Mouse (Mus musculus) hindbrain, embryonic 14.5 days (tissue): ENCODE measurements around the gene Epgn. TPM values are rescaled to one million over a fixed set of nuclear protein-coding genes. Genes with fewer than 3 reads are reported as not detected.

Experiments
- ATAC-seq: fragments of 200-750 bp; cut with Nextera tagmentation; 2 replicates; pipeline ENCODE4 v1.8.0; 2017; ENCODE audit warnings: moderate number of reproducible peaks, mild to moderate bottlenecking, moderate TSS enrichment, moderate library complexity; ENCODE audit not compliant: low FRiP score
- DNase-seq: peaks from one replicate; pipeline ENCODE4 v3.0.0-alpha.2; 2015; ENCODE audit warnings: low spot score
- H3K27ac ChIP-seq: fragments of 300-500 bp; sonication (generic); 2 replicates; pipeline ENCODE4 v1.5.1; 2014; ENCODE audit warnings: mild to moderate bottlenecking, moderate library complexity
- H3K27me3 ChIP-seq: fragments of 300-500 bp; sonication (generic); 2 replicates; pipeline ENCODE4 v1.6.1; 2014; ENCODE audit warnings: mild to moderate bottlenecking, low read length, mixed read lengths; ENCODE audit not compliant: control insufficient read depth, insufficient read depth
- H3K36me3 ChIP-seq: fragments of 300-500 bp; sonication (generic); replicated peaks from 2 replicates; pipeline ENCODE4 v1.6.1; 2014; ENCODE audit not compliant: control insufficient read depth, insufficient read depth
- H3K4me1 ChIP-seq: fragments of 300-500 bp; sonication (generic); replicated peaks from 2 replicates; pipeline ENCODE4 v1.6.1; 2014; ENCODE audit warnings: antibody characterized with exemption, low read length, mixed read lengths; ENCODE audit not compliant: control insufficient read depth, insufficient read depth
- H3K4me2 ChIP-seq: fragments of 300-500 bp; sonication (generic); replicated peaks from 2 replicates; pipeline ENCODE4 v1.6.1; 2014; ENCODE audit warnings: mild to moderate bottlenecking, moderate library complexity
- H3K4me3 ChIP-seq: fragments of 300-500 bp; sonication (generic); replicated peaks from 2 replicates; pipeline ENCODE4 v1.5.1; 2014; ENCODE audit warnings: mild to moderate bottlenecking, low read length
- H3K9ac ChIP-seq: fragments of 300-500 bp; sonication (generic); 2 replicates; pipeline ENCODE4 v1.6.1; 2014
- H3K9me3 ChIP-seq: fragments of 300-500 bp; sonication (generic); 2 replicates; pipeline ENCODE4 v1.6.1; 2016; ENCODE audit warnings: low read length; ENCODE audit not compliant: control insufficient read depth
- WGBS: fragments of 180-500 bp; shearing (Covaris S2); extraction: QIAGEN DNeasy Blood & Tissue Kit; methylation state at CpG from one replicate; pipeline ENCODE4 v1.1.7; 2014; 5-methylcytosine and 5-hydroxymethylcytosine counted together
- polyA plus RNA-seq: library from polyadenylated mRNA; unstranded; fragments of >200 nt; fragmentation: Nextera tagmentation; extraction: Ambion mirVana; gene quantifications from 2 replicates; pipeline ENCODE4 v1.2.1, GENCODE M21; 2014

Epgn gene
- polyA plus RNA-seq, 1 experiment from 2014 or later = not detected

DNA sequence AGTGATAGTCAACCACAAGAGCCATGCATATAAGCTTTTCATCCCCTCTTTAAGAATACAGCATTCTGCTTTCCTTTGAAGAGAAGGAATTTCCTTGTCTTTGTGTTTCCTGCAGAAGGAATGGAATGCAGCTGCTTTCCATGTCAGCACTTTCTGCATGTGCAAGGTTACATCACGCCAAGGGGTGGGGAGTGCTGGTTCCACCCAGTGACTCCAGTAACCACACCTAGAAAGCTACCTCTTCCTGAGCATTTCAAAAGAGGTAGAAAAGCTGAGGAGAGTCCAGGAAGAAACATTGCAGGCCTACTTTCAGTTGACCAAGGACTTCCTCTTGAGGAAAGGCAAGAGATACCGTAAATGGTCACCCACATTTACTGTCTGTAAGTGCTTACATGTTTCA is 8.1 kb downstream of the Epgn start:
- Histone ChIP-seq H3K4me1 (no peaks in the 10 kb centered on the region), H3K9me3 (no peaks in the 10 kb centered on the region), H3K9ac (no peak overlapping the region), H3K27me3 (no peaks in the 10 kb centered on the region), H3K36me3 (no peaks in the 10 kb centered on the region), H3K27ac (no peak overlapping the region), H3K4me2 (no peak overlapping the region), H3K4me3 (no peak overlapping the region)
- ATAC-seq = no peak
- DNase-seq = no peak
- 89% methylated on average over 2 of the region's 2 CpGs for WGBS

DNA sequence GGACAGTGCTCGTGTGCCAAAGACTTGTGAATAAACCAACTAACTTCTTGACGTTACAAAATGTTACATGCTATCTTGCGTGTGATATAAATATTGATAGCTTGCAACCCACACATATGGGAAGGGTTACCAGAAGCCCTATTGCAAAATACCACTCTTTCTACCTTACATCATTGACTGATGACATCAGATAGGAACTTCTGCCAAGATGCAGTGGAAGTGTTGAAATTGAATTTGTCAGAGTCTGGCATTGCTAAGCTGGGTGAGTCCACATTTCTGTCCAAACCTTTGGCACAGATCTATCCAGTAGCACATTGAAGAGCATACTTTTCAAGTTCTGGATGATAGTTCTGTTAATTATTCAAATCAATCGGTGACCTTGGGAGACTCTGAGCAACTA is 9.4 kb downstream of the Epgn start:
- WGBS = 92% methylated on average over 4 of the region's 4 CpGs
- Histone ChIP-seq H3K4me3 (no peak overlapping the region), H3K4me2 (no peak overlapping the region), H3K9ac (no peak overlapping the region), H3K27me3 (no peaks in the 10 kb centered on the region), H3K9me3 (no peaks in the 10 kb centered on the region), H3K4me1 (no peaks in the 10 kb centered on the region), H3K36me3 (no peaks in the 10 kb centered on the region), H3K27ac (no peak overlapping the region)
- ATAC-seq (no peak), DNase-seq (no peak)

- 78% methylated on average over 2 of the region's 2 CpGs for whole genome bisulfite sequencing
- Histone ChIP-seq H3K27me3 (no peaks in the 10 kb centered on the region), H3K4me2 (no peak overlapping the region), H3K4me3 (no peak overlapping the region), H3K36me3 (no peaks in the 10 kb centered on the region), H3K27ac (no peak overlapping the region), H3K9ac (no peak overlapping the region), H3K4me1 (no peaks in the 10 kb centered on the region), H3K9me3 (no peaks in the 10 kb centered on the region)
- no peak for DNase-seq
- ATAC-seq = no peak
These were observed 10.5 kb downstream of the Epgn start for GRCm38 (mm10) chr5:91037756-91038155.

- DNase-seq (no peak), ATAC-seq (no peak)
- no peak overlapping the region for H3K4me2 ChIP-seq
- H3K9ac ChIP-seq = no peak overlapping the region
- H3K27ac ChIP-seq = no peak overlapping the region
- WGBS = 26% methylated on average over 2 of the region's 2 CpGs
- no peaks in the 10 kb centered on the region for H3K9me3 ChIP-seq
- H3K4me3 ChIP-seq = no peak overlapping the region
- H3K4me1 ChIP-seq = no peaks in the 10 kb centered on the region
- no peaks in the 10 kb centered on the region for H3K36me3 ChIP-seq
- H3K27me3 ChIP-seq = no peaks in the 10 kb centered on the region
These were observed 11.3 kb downstream of the Epgn start for GRCm38 (mm10) chr5:91038547-91038946.

GRCm38 (mm10) chr5:91038963-91039362 is 11.7 kb downstream of the Epgn start:
- Histone ChIP-seq H3K9ac (no peak overlapping the region), H3K36me3 (no peaks in the 10 kb centered on the region), H3K4me3 (no peak overlapping the region), H3K9me3 (no peaks in the 10 kb centered on the region), H3K27me3 (no peaks in the 10 kb centered on the region), H3K4me1 (no peaks in the 10 kb centered on the region), H3K4me2 (no peak overlapping the region), H3K27ac (no peak overlapping the region)
- no peak for DNase-seq
- ATAC-seq = no peak
- 73% methylated on average over 2 of the region's 2 CpGs for WGBS

DNA sequence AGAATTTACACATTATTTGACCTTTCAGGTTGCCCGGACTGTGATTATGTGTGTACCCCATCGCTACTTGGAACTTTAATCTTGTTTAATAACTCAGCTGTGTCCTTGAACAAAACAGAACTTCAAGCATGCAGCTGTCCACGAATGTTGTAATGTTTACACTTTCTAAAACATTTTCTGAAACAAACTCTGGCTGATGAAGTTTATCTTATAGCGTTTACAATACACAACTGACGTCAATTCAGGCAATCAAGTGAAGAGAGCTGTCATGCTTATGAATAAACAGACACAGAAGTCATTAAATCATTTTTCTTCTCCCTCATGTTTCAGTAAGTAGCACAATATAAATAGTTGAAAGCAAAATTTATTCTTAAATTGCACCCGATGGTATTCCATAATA is 20.7 kb downstream of the Epgn start:
- no peaks in the 10 kb centered on the region for H3K9me3 ChIP-seq
- DNase-seq (no peak), ATAC-seq (no peak)
- H3K36me3 ChIP-seq = no peaks in the 10 kb centered on the region
- WGBS = 85% methylated on average over 6 of the region's 6 CpGs
- no peak overlapping the region for H3K27ac ChIP-seq
- H3K4me2 ChIP-seq = no peak overlapping the region
- H3K4me1 ChIP-seq = no peaks in the 10 kb centered on the region
- H3K9ac ChIP-seq = no peak overlapping the region
- H3K4me3 ChIP-seq = no peak overlapping the region
- no peaks in the 10 kb centered on the region for H3K27me3 ChIP-seq

DNA sequence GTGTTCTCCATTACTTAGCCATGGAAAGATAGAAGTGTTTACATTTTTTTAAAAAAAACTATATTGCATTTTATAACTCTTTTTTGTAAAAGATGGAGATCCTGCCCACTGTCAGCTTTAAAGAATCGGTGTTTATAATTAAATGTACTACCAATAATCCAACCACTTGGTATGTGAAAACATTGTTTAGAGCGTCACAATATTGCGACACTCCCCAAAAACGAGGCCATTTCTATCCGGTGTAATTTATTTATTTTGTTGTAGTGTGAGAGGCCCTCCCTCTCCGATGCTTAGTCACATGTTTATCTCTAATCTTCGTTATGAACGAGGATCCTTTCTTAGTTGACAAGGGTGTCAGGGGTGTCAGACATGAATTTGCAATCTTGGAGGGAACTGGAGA is 21.1 kb downstream of the Epgn start:
- no peaks in the 10 kb centered on the region for H3K4me1 ChIP-seq
- no peaks in the 10 kb centered on the region for H3K36me3 ChIP-seq
- WGBS = 94% methylated on average over 8 of the region's 8 CpGs
- ATAC-seq (no peak), DNase-seq (no peak)
- no peaks in the 10 kb centered on the region for H3K9me3 ChIP-seq
- H3K27ac ChIP-seq = no peak overlapping the region
- no peaks in the 10 kb centered on the region for H3K27me3 ChIP-seq
- no peak overlapping the region for H3K4me3 ChIP-seq
- no peak overlapping the region for H3K9ac ChIP-seq
- H3K4me2 ChIP-seq = no peak overlapping the region

DNA sequence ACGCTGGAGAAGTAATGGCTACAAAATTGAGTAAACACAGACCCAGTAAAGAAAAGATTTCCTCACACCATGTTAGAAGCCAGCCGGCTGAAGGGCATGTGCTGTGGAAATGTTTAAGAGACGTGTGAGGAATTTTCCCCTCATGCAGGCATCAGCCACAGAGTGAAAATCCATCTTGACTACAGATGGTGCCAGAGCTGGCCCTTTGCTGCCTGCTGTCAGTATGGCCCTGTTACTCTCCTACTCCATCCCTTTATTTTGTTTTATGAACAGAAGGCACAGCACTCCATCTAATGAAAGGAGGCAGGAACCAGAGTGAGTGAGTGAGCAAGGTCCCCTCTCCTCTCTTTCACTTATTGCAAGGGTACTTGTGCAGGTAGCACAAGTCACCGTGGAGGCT is 45.1 kb downstream of the Epgn start:
- Histone ChIP-seq H3K4me3 (no peak overlapping the region), H3K36me3 (no peaks in the 10 kb centered on the region), H3K9me3 (no peaks in the 10 kb centered on the region), H3K27me3 (peaks cover 9% of the 10 kb centered on the region; the same call in 1 of the 2 replicates), H3K4me1 (0 out of 2 replicates have a peak, but pooled peaks cover 3% of the 10 kb centered on the region), H3K27ac (no peak overlapping the region), H3K9ac (no peak overlapping the region), H3K4me2 (no peak overlapping the region)
- ATAC-seq (no peak), DNase-seq (no peak)
- 74% methylated on average over 4 of the region's 4 CpGs for WGBS

GRCm38 (mm10) chr5:91073626-91074025 is 46.4 kb downstream of the Epgn start:
- Histone ChIP-seq H3K27ac (no peak overlapping the region), H3K27me3 (peaks cover 9% of the 10 kb centered on the region; the same call in 1 of the 2 replicates), H3K4me2 (no peak overlapping the region), H3K36me3 (no peaks in the 10 kb centered on the region), H3K4me3 (no peak overlapping the region), H3K9ac (no peak overlapping the region), H3K9me3 (no peaks in the 10 kb centered on the region), H3K4me1 (0 out of 2 replicates have a peak, but pooled peaks cover 3% of the 10 kb centered on the region)
- no peak for ATAC-seq
- 87% methylated on average over 8 of the region's 8 CpGs for WGBS
- DNase-seq = no peak

- ATAC-seq (no peak), DNase-seq (no peak)
- Histone ChIP-seq H3K4me1 (0 out of 2 replicates have a peak, but pooled peaks cover 3% of the 10 kb centered on the region), H3K4me3 (peak overlapping the region; percentile 24), H3K27me3 (peaks cover 9% of the 10 kb centered on the region; the same call in 1 of the 2 replicates), H3K36me3 (no peaks in the 10 kb centered on the region), H3K9me3 (no peaks in the 10 kb centered on the region), H3K9ac (no peak overlapping the region), H3K27ac (no peak overlapping the region), H3K4me2 (peak overlapping the region; percentile 57)
- 51% methylated on average over 8 of the region's 8 CpGs for WGBS
These were observed 46.8 kb downstream of the Epgn start for GRCm38 (mm10) chr5:91074026-91074425.
